Mouse (Mus musculus): Measurements from ENCODE around the gene Safb2.

- TF ChIP-seq POLR2A (IDR thresholded peaks at IDR 0.05; ENCODE audit: low read depth, low read length) (no peak), CTCF (IDR thresholded peaks at IDR 0.05; ENCODE audit: extremely low read depth, insufficient read length, insufficient replicate concordance, low read depth, low read length) (no peak)
Measured at GRCm38 (mm10) chr17:56544699-56545387, 39.5 kb downstream of the Safb2 start.
